Mouse (Mus musculus) neural tube, embryonic 11.5 days (tissue): ENCODE results near the gene Cyb5r2. TPM values are rescaled to one million over a fixed set of nuclear protein-coding genes. Genes with fewer than 3 reads are reported as not detected.

Source experiments
- polyA plus RNA-seq: library from polyadenylated mRNA; unstranded; fragments of >200 nt; fragmentation: Nextera tagmentation; extraction: Ambion mirVana; gene quantifications from 2 replicates; pipeline ENCODE4 v1.2.1, GENCODE M21; 2014

The Cyb5r2 gene
- polyA plus RNA-seq, 1 experiment from 2014 or later: not detected

Other genes starting within 250 kb of the Cyb5r2 start
- gene Olfml1, start 190.6 kb downstream of the Cyb5r2 start, polyA plus RNA-seq: 8.5 and 8.6 TPM in 2 replicates
- 6.0 and 6.1 TPM in 2 replicates for gene Ppfibp2, start 162.8 kb downstream of the Cyb5r2 start, polyA plus RNA-seq
- gene 5330417H12Rik, start 132.9 kb downstream of the Cyb5r2 start, polyA plus RNA-seq: not detected in 2 replicates
- gene Ovch2, start 43.2 kb upstream of the Cyb5r2 start, polyA plus RNA-seq: not detected in 2 replicates
- gene Olfr467, start 54.2 kb upstream of the Cyb5r2 start, polyA plus RNA-seq: not detected in 2 replicates
- gene Olfr469, start 67.5 kb upstream of the Cyb5r2 start, polyA plus RNA-seq: not detected in 2 replicates
- gene Olfr470, start 89.5 kb upstream of the Cyb5r2 start, polyA plus RNA-seq: not detected in 2 replicates
- gene Olfr472, start 139.9 kb upstream of the Cyb5r2 start, polyA plus RNA-seq: not detected in 2 replicates
- gene Olfr473, start 172.4 kb upstream of the Cyb5r2 start, polyA plus RNA-seq: not detected in 2 replicates
- gene Olfr474, start 196.6 kb upstream of the Cyb5r2 start, polyA plus RNA-seq: not detected in 2 replicates
- gene Olfr476, start 206.8 kb upstream of the Cyb5r2 start, polyA plus RNA-seq: not detected in 2 replicates
- not detected in 2 replicates for gene Olfr477, start 228.7 kb upstream of the Cyb5r2 start, polyA plus RNA-seq